ENCODE assay signal across 8 mouse cellular contexts in the genomic region with DNA sequence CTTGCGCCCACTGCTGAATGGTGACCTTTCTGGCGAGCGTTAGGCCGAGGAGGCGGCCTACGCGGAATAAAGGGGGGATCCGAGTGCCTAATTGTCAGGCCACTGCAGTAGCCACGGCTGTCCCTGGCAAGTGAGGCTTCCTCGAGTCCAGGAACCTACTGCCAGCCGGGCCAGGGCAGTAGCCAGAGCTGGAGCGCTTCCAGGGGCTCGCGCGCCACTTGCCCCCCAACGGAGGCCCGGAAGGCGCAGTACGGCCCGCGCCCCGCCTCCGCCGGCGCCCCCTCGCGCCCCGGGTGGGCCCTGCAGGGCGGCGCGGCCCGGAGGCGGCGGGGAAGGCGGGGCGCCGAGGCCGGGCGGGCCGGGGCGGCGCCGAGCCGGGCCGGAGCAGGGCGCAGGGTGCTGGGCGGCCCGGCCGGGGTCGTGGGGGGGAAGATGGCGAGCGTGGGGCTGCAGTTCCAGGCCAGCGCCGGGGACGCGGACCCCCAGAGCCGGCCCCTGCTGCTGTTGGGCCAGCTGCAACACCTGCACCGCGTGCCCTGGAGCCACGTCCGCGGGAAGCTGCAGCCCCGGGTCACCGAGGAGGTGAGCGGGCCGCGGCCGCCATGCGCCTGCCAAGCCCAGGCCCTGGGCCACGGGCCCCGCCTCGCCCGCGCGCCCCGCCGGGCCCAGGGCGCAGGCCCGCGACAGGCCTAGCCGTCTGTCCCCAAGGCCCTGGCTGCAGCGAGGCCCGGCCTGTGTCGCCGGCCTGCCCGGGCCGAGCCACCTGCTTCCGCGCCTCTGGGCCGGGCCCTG. TPM values are rescaled to one million over a fixed set of nuclear protein-coding genes. Genes with fewer than 3 reads are reported as not detected.
DNase-seq lines count a peak whose midpoint lies in the region; ATAC-seq and TF ChIP-seq lines count a peak whose summit lies in the region.

A gene (plus strand): TSS at position 359 of the 792 bp plus-strand sequence.

- TF ChIP-seq POLR2A in cortical plate, adult 2 months (IDR thresholded peaks at IDR 0.05; ENCODE audit: extremely low read depth, insufficient read depth, low read length), result no peak

- peak within 1 kb of the TSS; percentile 18 for H3K4me3 ChIP-seq in cortical plate, adult 2 months (ENCODE audit: insufficient read depth, low read length)
- H3K4me3 ChIP-seq in hindbrain, embryonic 16.5 days (ENCODE audit: low read length), result peak within 1 kb of the TSS; percentile 47
- H3K4me3 ChIP-seq in left cerebral cortex, adult 2 months, result peak within 1 kb of the TSS; percentile 46
- peak within 1 kb of the TSS; percentile 34 for H3K4me3 ChIP-seq in macrophage (ENCODE audit: inconsistent target)

- no peaks in the 10 kb centered on the region for H3K27me3 ChIP-seq in hindbrain, embryonic 16.5 days (replicated peaks; ENCODE audit: control insufficient read depth, insufficient read depth, low read length)

- peak; percentile 79 to 92 for DNase-seq in adrenal gland, adult (ENCODE audit: inconsistent age in 2 of 2, low spot score in 1 of 2)
- DNase-seq in gastrocnemius, adult 8-10 months (ENCODE audit: low spot score in 2 of 2), result peak; percentile 68 to 84
- peak; percentile 49 to 59 for DNase-seq in left cerebral cortex, adult 2 months (ENCODE audit: extremely low spot score in 1 of 2, low spot score in 2 of 2)
- peak; percentile 81 to 84 for DNase-seq in right cerebral cortex, postnatal 10 days (ENCODE audit: low spot score in 2 of 2)
- DNase-seq in yolk sac, embryonic 10.5 days (ENCODE audit: low spot score), result peak; percentile 63

- WGBS in hindbrain, embryonic 16.5 days, result 3% methylated on average over 61 of the region's 90 CpGs
- 1% methylated on average over 74 of the region's 90 CpGs for WGBS in macrophage (ENCODE audit: missing documents)

- TF ChIP-seq CTCF in cortical plate, adult 2 months (IDR thresholded peaks at IDR 0.05; ENCODE audit: extremely low read depth, insufficient read depth, low read length), result no peak
- peak; percentile 26 for TF ChIP-seq CTCF in left cerebral cortex, adult 2 months (IDR thresholded peaks at IDR 0.05)

- peak within 1 kb of the TSS; percentile 60 for H3K4me2 ChIP-seq in hindbrain, embryonic 16.5 days (ENCODE audit: low read length)

- H3K79me2 ChIP-seq in macrophage (ENCODE audit: inconsistent target), result peaks cover 9% of the 10 kb centered on the region; the same call in 1 of the 2 replicates

- H3K27ac ChIP-seq in cortical plate, adult 2 months (ENCODE audit: insufficient read depth, low read length), result peak within 1 kb of the TSS; percentile 10
- peak within 1 kb of the TSS; percentile 41 for H3K27ac ChIP-seq in hindbrain, embryonic 16.5 days (ENCODE audit: low read depth, low read length)
- peak within 1 kb of the TSS; percentile 74 for H3K27ac ChIP-seq in left cerebral cortex, adult 2 months
- H3K27ac ChIP-seq in macrophage, result peak within 1 kb of the TSS; percentile 54

- peak; percentile 85 for ATAC-seq in hindbrain, embryonic 16.5 days

- no peaks in the 10 kb centered on the region for H3K9me3 ChIP-seq in hindbrain, embryonic 16.5 days (ENCODE audit: control insufficient read depth, low read length)

- H3K4me1 ChIP-seq in cortical plate, adult 2 months (ENCODE audit: control insufficient read depth, insufficient read depth, low read length), result no peaks in the 10 kb centered on the region
- peaks cover 6% of the 10 kb centered on the region; the same call in 1 of the 2 replicates for H3K4me1 ChIP-seq in hindbrain, embryonic 16.5 days (ENCODE audit: control insufficient read depth, insufficient read depth, low read depth, low read length)

- peak within 1 kb of the TSS; percentile 74 for H3K9ac ChIP-seq in hindbrain, embryonic 16.5 days (ENCODE audit: low read depth, low read length)

- intact Hi-C loops in left cerebral cortex, adult 2 months (cut with DNase I), result no loop called here

- H3K36me3 ChIP-seq in hindbrain, embryonic 16.5 days (ENCODE audit: control insufficient read depth, insufficient read depth, low read length), result no peaks in the 10 kb centered on the region
- peaks cover 28% of the 10 kb centered on the region for H3K36me3 ChIP-seq in macrophage (ENCODE audit: inconsistent target)

RNA-seq across cellular contexts. Expression of the gene that starts here (rescaled TPM):
- 23.3 and 25.2 TPM in 2 replicates for polyA plus RNA-seq in cortical plate, adult 2 months (2012; rRNA removed)
- 100 to 1,000 TPM in 2 of 4 experiments, 10 to 100 TPM in 2; 95.2 to 109 (median 99.1) TPM for total RNA-seq in gastrocnemius, adult 8-10 months (2022)
- 15.2 and 18.1 TPM in 2 replicates for polyA plus RNA-seq in hindbrain, embryonic 16.5 days (2015; fragmentation: Nextera tagmentation; extraction: Ambion mirVana)
- 10 to 100 TPM; 12.8 to 13.7 TPM for total RNA-seq in left cerebral cortex, adult 2 months (2021)
- total RNA-seq in macrophage (2018; cell fraction: chromatin; rRNA removed), result 100 to 1,000 TPM in 5 of 26 experiments, 10 to 100 TPM in 21; 51.7 to 128 (median 79.5) TPM
- total RNA-seq in macrophage (2018; cell fraction: cytosol; rRNA removed), result 10 to 100 TPM; 23.9 to 40.5 (median 32.4) TPM
- total RNA-seq in macrophage (2018; cell fraction: nucleus; rRNA removed), result 100 to 1,000 TPM in 6 of 26 experiments, 10 to 100 TPM in 20; 29.4 to 139 (median 68.8) TPM
- polyA plus RNA-seq in macrophage (2018), result 29.7 to 57.5 TPM (median 34.5 TPM) in 3 replicates

Comparison
In these comparisons a context has a peak if more than half of its experiments do, and no peak if none do; other contexts are left out.
1. Peak in every context shown above with its lines: DNase-seq, ATAC-seq, H3K4me3 ChIP-seq and H3K27ac ChIP-seq.
2. RNA of the gene that starts here (total RNA-seq): 95.2 to 109 TPM in gastrocnemius, adult 8-10 months; 12.8 to 13.7 TPM in left cerebral cortex, adult 2 months; every median in the first group is over 4 times any median in the second.
3. H3K27ac ChIP-seq: peak in every context shown above with its lines; median percentile 74 in left cerebral cortex, adult 2 months; 54 in macrophage; 41 in hindbrain, embryonic 16.5 days; 10 in cortical plate, adult 2 months.